Mouse (Mus musculus): ENCODE data around the gene Pih1h3b.

Gene Pih1h3b

GRCm38 (mm10) chrX:140062135-140062975 is at the start of gene Pih1h3b, which contains the start of gene Nup62cl:
TSS of gene Pih1h3b (plus strand) at chrX:140062879.
TSS of gene Nup62cl (minus strand) at chrX:140062712.
- DNase-seq (ENCODE audit: low spot score): peak; percentile 9

- DNase-seq (ENCODE audit: low spot score): no peak
Measured at GRCm38 (mm10) chrX:140060886-140061874, 1.5 kb upstream of the Pih1h3b start.

GRCm38 (mm10) chrX:140082535-140082934 is 19.9 kb downstream of the Pih1h3b start:
- no peak for DNase-seq (ENCODE audit: low spot score)

- no peak for DNase-seq (ENCODE audit: low spot score)
Measured at GRCm38 (mm10) chrX:140094066-140094465, 31.4 kb downstream of the Pih1h3b start.

Measured in T-cell, adult 2 months (primary cell).